Mouse (Mus musculus) urinary bladder, postnatal 14 days (tissue): ENCODE data around the gene Artn.

Experiments used
- DNase-seq: peaks from one replicate; pipeline ENCODE4 v3.0.0; 2021; ENCODE audit warnings: low spot score

The Artn gene

DNA sequence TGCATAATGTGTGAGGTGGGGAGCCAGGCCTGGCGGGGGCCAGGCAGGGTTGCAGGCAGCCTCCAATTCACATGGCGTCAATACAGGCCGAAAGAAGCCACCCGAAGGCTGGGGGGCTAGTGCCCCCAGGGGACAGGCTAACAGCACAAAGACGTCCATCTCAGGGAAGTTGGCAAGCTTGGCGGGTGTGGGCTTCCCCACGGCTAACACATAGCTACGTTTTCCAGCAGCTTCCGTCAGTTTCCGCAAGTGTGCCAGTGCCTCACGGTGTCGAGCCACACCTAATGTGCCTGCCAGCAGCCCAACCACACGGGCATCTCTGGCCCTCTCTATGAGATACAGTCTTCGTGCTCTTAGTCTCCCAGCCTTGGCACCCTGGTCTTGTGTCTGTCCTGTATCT is 39.5 kb downstream of the Artn start:
- no peak for DNase-seq

DNA sequence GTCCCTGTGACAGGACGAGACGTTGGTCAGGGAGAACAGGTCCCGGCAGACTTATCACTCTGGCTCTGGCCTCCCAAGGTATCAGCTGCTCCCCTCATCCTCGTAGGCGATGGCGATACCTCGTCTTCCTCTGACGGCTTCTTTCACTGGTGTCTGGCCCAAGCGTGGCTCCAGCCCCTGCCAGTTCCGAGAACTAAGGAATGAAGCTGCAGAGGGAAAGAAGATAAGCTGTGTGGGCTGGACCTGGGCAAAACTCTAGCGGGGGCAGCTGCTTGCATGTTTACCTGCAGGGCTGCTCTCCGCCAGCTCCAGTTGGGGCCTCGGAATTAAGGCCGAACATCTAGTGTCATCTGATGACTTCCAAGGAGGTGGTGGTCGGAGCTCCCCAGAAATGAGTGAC is 40.1 kb downstream of the Artn start:
- DNase-seq: no peak

DNA sequence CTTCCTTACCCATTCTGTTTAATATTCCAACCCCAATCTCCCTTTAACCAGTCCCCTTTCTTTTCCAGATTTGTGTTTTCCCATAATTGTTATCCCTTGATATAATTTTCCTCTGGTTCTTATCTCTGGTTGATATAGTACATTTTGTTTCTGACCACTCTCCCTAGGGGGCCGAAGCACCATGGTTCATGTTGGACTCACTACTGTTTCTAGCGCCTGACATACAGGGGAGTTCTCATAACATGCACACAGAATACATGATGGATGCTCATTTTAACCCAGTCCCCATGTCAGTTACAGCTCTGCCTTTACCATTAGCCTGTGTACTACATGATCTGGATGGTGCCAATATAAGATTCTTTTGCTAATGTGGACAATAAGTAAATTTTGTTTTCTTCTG is 41.6 kb downstream of the Artn start:
- no peak for DNase-seq

DNA sequence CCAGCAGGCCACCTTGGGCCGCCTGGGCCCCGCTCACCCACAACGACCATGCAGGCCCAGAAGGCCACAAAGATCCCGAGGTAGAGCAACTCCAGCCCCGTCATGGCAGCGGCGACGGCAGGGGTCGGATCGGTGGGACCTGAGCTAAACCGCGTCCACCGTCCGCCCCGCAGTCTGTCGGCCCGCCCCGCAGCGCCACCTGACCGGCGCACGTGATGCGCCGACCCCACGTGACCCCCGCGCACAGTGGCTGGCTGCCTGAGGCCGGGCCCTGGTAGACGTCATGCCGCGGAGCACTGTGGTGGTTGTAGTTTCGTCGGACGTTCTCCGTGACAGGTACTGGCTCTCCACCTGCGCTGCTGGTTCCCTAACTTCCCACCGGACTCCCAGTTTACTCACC is 42.4 kb downstream of the Artn start, which contains the start of gene Atp6v0b:
TSS of gene Atp6v0b (minus strand) at position 201 of the 400 bp plus-strand sequence.
- peak; percentile 94 for DNase-seq

DNA sequence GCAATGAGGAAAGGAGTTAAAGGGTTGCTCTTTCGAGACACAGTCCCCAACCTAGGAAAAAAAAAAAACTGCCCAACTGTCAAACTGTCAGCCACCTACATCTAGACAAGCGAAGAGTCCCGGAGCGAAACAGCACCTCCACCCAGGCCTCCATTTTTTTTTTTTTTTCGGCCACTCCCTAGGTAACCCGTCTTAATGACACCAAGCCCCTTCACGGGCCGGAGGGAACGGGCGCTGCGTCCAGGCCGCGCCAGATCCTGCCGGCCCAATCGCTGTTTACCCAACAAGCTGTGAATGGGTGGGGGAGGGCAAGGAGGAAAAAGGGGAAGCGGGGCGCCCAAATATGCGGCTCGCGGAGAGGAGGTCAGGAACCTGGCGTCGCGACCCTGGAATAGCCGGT is 42.9 kb downstream of the Artn start:
- DNase-seq: no peak

DNA sequence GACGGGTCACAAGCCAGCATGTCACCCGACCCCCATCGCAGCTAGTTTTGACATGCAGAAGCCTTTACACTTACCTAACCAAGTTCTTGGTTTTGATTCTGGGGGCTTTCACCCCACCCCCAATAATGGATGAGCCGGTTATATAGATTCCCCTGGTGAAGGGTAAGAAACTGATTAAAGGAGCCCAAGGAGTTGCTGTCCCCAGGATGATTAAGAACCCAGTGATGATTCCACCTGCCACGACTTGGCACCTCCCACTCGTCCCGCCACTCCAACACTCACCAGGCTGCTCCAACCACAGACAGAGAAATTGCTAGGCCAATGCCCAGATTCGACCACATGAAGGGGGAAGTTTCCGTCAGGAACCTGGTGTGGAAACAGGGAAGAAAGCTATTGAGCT is 43.6 kb downstream of the Artn start:
- DNase-seq: no peak

DNA sequence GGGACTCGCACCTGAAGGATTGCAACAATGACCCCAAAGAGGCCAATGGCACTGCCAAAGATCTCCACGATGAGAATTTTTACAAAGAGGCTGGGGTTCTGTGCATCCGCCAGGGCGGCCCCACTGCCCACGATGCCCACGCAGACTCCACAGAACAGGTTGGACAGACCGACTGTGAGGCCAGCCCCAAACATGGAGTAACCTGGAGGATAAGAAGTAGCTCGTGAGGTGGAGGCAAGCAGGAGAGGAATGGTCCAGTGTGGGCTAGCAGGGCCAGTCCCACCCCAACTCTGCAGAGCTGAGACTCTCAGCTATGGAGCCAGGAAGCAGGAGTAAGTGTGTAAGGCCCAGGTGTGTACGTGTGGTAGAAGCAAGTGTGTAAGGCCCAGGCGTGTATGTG is 44.5 kb downstream of the Artn start:
- DNase-seq: no peak

DNA sequence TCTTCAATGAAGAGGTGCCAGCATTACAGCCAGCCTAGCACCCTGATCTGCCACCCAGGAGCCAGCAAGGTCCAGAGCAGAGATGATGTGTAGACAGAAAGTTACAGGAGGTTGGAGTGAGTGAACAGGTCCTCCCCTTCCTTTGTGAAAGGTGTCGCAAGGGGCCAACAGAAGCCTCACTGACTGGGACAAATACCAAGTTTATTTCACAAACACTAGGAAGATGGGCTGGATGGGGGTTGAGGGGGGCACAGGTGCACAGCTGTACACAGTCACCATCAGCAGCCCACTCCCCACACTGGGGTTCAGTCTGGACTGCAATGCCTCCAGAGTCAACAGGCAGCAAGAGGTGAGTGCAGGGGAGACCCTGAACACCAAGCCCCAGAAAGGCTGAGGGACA is 45.4 kb downstream of the Artn start:
- DNase-seq: no peak

DNA sequence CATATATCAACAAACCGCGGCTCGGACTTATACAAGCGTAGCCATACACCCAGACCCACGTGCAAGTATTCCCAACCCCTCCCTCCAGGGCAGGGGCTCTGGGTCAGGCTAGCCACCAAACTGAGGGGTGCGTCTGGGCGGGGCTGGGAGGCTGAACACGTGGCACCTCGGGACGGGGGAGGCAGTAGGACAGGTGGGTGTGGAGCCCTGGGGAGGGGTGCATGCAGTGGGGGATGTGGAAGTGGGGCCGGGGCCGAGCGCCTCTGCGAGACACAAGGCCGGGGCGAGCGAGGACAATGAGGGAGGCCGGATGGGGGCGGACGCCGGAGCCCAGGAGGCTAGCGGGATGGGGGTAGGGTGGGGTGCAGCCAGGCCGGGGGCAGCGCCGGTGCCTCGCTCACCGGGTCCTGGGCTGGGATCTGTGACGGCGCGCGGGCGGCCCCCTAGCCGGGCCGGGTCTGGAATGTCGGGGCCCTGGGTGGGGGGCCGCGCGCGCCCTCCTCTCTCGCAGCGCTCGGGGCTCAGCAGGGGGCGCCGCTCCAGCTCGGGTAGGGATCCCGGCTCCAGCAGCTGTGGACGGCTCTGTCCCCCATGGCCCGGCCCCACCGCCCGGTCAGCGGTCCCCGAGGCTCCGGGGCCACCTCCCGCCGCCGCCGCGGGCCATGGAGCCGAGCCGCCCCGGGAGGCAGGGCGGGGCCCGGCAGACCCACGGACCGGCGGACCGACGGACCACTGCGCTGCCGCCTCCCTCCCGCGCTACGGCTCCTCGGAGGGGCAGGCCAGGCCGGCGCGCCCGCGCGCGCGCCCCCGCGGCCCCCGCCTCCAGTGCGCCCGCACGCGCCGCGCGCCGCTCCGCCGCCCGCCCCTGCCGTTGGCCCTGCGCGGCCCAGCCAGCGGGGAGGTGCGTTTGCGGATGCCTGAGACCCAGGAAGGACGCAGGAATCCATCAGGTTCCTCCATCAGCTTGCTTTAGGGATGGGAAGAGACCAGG is 46.6 kb downstream of the Artn start, which contains the start of gene B4galt2:
TSS of gene B4galt2 (minus strand) at position 787 of the 991 bp plus-strand sequence.
- peak; percentile 37 for DNase-seq

DNA sequence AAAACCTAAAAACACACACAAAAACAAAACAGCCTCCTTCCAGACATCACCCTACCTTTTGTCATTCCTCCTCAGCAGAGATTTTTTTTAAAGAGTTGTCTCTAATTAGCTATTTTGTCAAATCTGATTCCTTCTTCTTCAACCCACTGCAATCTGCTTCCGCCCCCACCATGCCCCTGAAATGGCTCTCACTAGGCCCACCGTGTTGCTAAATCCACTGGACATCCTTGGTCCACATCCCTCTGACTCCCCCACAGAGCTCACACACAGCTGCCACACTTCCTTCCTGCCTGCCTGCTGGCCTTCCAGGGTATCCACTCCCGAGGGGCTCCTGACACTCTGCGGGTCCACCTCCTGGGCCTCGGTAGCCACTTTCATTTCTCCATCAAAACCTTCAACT is 50.9 kb downstream of the Artn start:
- DNase-seq: no peak

DNA sequence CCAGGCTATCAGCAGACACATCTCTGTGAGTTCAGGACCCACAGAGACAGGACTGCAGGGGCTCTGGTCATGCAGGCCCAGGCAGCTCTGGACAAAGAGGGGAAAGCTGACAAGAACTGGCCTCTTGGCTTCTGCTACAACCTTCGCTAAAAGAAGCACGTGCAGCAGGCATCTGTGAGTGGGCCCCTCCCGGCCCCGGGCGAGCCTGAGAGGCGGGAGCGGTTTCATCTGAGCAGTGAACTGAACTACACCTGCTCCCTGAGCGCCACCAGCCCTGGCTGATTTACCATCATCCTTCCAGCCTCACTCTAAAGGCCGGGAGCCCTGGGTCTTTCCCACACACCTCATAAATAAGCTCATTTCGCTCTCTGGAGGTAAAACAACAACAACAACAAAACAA is 51.3 kb downstream of the Artn start:
- DNase-seq: no peak
